In the genomic region with DNA sequence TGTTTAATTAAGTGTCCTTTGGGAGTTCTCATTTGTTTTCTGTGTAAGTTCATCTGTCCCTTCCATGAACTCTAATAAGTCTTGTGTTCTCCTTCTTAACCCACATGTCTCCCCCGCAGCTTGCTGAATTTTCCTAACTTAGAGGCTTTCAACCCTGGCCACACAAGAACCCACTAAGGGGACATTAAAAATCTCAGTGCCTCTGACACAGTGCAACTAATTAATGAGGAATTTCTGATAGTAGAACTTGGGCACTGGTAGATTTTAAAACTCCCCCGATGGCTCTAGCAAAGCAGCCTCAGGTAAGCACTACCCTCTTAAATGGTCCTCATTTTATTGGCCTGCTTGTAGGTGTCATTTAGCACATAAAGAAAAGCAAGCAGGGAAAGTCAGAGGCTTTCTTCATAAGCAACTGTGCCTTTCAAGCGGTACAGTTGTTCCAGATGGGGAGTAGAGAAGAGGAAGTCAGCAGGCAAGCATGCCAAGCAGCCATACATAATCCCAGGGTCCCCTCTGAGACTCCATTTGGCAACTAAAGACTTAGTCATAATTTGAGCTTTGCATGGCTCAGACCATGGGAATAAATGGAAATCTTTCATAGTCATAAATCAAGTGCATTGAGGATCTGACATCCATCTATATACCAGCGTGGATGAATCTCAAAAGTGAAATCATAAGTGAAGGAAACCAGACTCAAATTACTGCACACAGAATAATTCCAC, we compare ENCODE assay signal across 19 mouse cellular contexts.
DNase-seq lines count a peak whose midpoint lies in the region; ATAC-seq lines count a peak whose summit lies in the region.
"Had no signal": no experiment of that assay in that cellular context is flagged by ENCODE, and none has a peak within 500 bp of the region (broad histone marks: within the 10 kb centered on the region; RNA-seq: fewer than 3 reads in every experiment).

No protein-coding gene starts in this region.

- no peaks in the 10 kb centered on the region for H3K27me3 ChIP-seq in embryonic facial prominence, embryonic 12.5 days
- H3K27me3 ChIP-seq in embryonic facial prominence, embryonic 10.5 days (replicated peaks; ENCODE audit: low read depth, poor library complexity, severe bottlenecking) = no peaks in the 10 kb centered on the region
- H3K27me3 ChIP-seq: heart, embryonic 13.5 days; hindbrain, embryonic 15.5 days had no signal

- no peaks in the 10 kb centered on the region for H3K9me3 ChIP-seq in embryonic facial prominence, embryonic 12.5 days
- no peaks in the 10 kb centered on the region for H3K9me3 ChIP-seq in embryonic facial prominence, embryonic 10.5 days
- H3K9me3 ChIP-seq: forebrain, embryonic 10.5 days; heart, embryonic 13.5 days; hindbrain, embryonic 15.5 days had no signal

- H3K27ac ChIP-seq in embryonic facial prominence, embryonic 12.5 days = no peak overlapping the region
- no peak overlapping the region for H3K27ac ChIP-seq in embryonic facial prominence, embryonic 10.5 days (replicated peaks)
- H3K27ac ChIP-seq: forebrain, embryonic 10.5 days; heart, embryonic 13.5 days; hindbrain, embryonic 15.5 days had no signal

- 70% methylated on average over 4 of the region's 4 CpGs for WGBS in embryonic facial prominence, embryonic 12.5 days
- 79% methylated on average over 4 of the region's 4 CpGs for WGBS in embryonic facial prominence, embryonic 10.5 days

- H3K4me3 ChIP-seq in embryonic facial prominence, embryonic 12.5 days = no peak overlapping the region
- no peak overlapping the region for H3K4me3 ChIP-seq in embryonic facial prominence, embryonic 10.5 days
- H3K4me3 ChIP-seq: erythroblast, embryonic 14.5 days; forebrain, embryonic 10.5 days; heart, embryonic 13.5 days; hindbrain, embryonic 15.5 days had no signal

- H3K4me2 ChIP-seq in embryonic facial prominence, embryonic 12.5 days (replicated peaks) = no peak overlapping the region
- H3K4me2 ChIP-seq: heart, embryonic 13.5 days; hindbrain, embryonic 15.5 days had no signal

- H3K9ac ChIP-seq in embryonic facial prominence, embryonic 12.5 days = no peak overlapping the region
- H3K9ac ChIP-seq: heart, embryonic 13.5 days; hindbrain, embryonic 15.5 days had no signal

- H3K4me1 ChIP-seq in embryonic facial prominence, embryonic 12.5 days = no peaks in the 10 kb centered on the region
- H3K4me1 ChIP-seq in embryonic facial prominence, embryonic 10.5 days = no peaks in the 10 kb centered on the region
- H3K4me1 ChIP-seq: forebrain, embryonic 10.5 days; heart, embryonic 13.5 days; hindbrain, embryonic 15.5 days had no signal

- ATAC-seq in embryonic facial prominence, embryonic 12.5 days (ENCODE audit: insufficient number of reproducible peaks, insufficient read depth, low FRiP score, low TSS enrichment) = peak; percentile 41; the same call in 1 of the 2 replicates
- peak; percentile 52 for ATAC-seq in granulocyte monocyte progenitor cell, adult 5-6 weeks (replicated peaks; ENCODE audit: poor library complexity, severe bottlenecking)
- ATAC-seq in megakaryocyte, adult 5-6 weeks (ENCODE audit: poor library complexity, severe bottlenecking) = peak; percentile 32; the same call in 1 of the 2 replicates
- ATAC-seq: forebrain, embryonic 14.5 days had no signal

- H3K36me3 ChIP-seq in embryonic facial prominence, embryonic 12.5 days = no peaks in the 10 kb centered on the region
- no peaks in the 10 kb centered on the region for H3K36me3 ChIP-seq in embryonic facial prominence, embryonic 10.5 days (replicated peaks)
- H3K36me3 ChIP-seq: forebrain, embryonic 10.5 days; heart, embryonic 13.5 days; hindbrain, embryonic 15.5 days had no signal

- DNase-seq in embryonic facial prominence, embryonic 10.5 days (ENCODE audit: low spot score) = no peak
- DNase-seq in kidney, postnatal 4 days = peak; percentile 11 to 35
- DNase-seq in kidney, adult 8-10 months = no peak
- no peak for DNase-seq in gastrocnemius, postnatal 4 days (ENCODE audit: low spot score in 2 of 2)
- no peak for DNase-seq in cerebellum, postnatal 14 days
- DNase-seq: adrenal gland, postnatal 14 days; B cell, adult 2 months; cerebellum, adult 11-12 months; cerebellum, adult 9-10 months; cerebellum, postnatal 36 days; heart, postnatal 36 days had no signal

Comparison
In these comparisons a context has a peak if more than half of its experiments do, and no peak if none do; other contexts are left out.
1. DNase-seq: peak in kidney, postnatal 4 days (2 of 2); none in embryonic facial prominence, embryonic 10.5 days (single experiment), kidney, adult 8-10 months (0 of 2), gastrocnemius, postnatal 4 days (0 of 2) and cerebellum, postnatal 14 days (0 of 2).
2. Peak in every context shown above with its lines, with median percentiles within 50 percentile points of each other: ATAC-seq.